Mouse (Mus musculus) stomach, embryonic 16.5 days (tissue): ENCODE results near the gene Bfsp2. TPM values are rescaled to one million over a fixed set of nuclear protein-coding genes. Genes with fewer than 3 reads are reported as not detected.

Experiments
- ATAC-seq: fragments of 200-750 bp; cut with Nextera tagmentation; 2 replicates; pipeline ENCODE4 v1.8.0; 2017; ENCODE audit warnings: moderate number of reproducible peaks, moderate TSS enrichment; ENCODE audit not compliant: insufficient read depth, low FRiP score
- H3K27ac ChIP-seq: fragments of 300-500 bp; sonication (generic); 2 replicates; pipeline ENCODE4 v1.5.1; 2014; ENCODE audit warnings: low read length
- H3K27me3 ChIP-seq: fragments of 300-500 bp; sonication (generic); 2 replicates; pipeline ENCODE4 v1.6.1; 2014; ENCODE audit warnings: low read length, control low read depth, mixed read lengths; ENCODE audit not compliant: control insufficient read depth, insufficient read depth
- H3K36me3 ChIP-seq: fragments of 300-500 bp; sonication (generic); 2 replicates; pipeline ENCODE4 v1.6.1; 2014; ENCODE audit warnings: low read length; ENCODE audit not compliant: control insufficient read depth, insufficient read depth
- H3K4me1 ChIP-seq: fragments of 300-500 bp; sonication (generic); 2 replicates; pipeline ENCODE4 v1.6.1; 2014; ENCODE audit warnings: low read length, control low read depth, mixed read lengths; ENCODE audit not compliant: control insufficient read depth, insufficient read depth
- H3K4me2 ChIP-seq: fragments of 300-500 bp; sonication (generic); 2 replicates; pipeline ENCODE4 v1.6.1; 2014; ENCODE audit warnings: low read depth, low read length, mixed read lengths
- H3K4me3 ChIP-seq: fragments of 300-500 bp; sonication (generic); replicated peaks from 2 replicates; pipeline ENCODE4 v1.5.1; 2014; ENCODE audit warnings: mild to moderate bottlenecking, low read length
- H3K9ac ChIP-seq: fragments of 300-500 bp; sonication (generic); 2 replicates; pipeline ENCODE4 v1.6.1; 2014; ENCODE audit warnings: low read length
- H3K9me3 ChIP-seq: fragments of 300-500 bp; sonication (generic); replicated peaks from 2 replicates; pipeline ENCODE4 v1.6.1; 2016; ENCODE audit warnings: low read length, control low read depth; ENCODE audit not compliant: control insufficient read depth
- WGBS: fragments of 180-500 bp; shearing (Covaris S2); extraction: QIAGEN DNeasy Blood & Tissue Kit; methylation state at CpG from one replicate; pipeline ENCODE4 v1.1.7; 2014; 5-methylcytosine and 5-hydroxymethylcytosine counted together
- polyA plus RNA-seq: library from polyadenylated mRNA; unstranded; fragments of >200 nt; fragmentation: Nextera tagmentation; extraction: Ambion mirVana; gene quantifications from 2 replicates; pipeline ENCODE4 v1.2.1, GENCODE M21; 2015

The Bfsp2 gene
- polyA plus RNA-seq, 1 experiment from 2014 or later: 0.72 TPM

DNA sequence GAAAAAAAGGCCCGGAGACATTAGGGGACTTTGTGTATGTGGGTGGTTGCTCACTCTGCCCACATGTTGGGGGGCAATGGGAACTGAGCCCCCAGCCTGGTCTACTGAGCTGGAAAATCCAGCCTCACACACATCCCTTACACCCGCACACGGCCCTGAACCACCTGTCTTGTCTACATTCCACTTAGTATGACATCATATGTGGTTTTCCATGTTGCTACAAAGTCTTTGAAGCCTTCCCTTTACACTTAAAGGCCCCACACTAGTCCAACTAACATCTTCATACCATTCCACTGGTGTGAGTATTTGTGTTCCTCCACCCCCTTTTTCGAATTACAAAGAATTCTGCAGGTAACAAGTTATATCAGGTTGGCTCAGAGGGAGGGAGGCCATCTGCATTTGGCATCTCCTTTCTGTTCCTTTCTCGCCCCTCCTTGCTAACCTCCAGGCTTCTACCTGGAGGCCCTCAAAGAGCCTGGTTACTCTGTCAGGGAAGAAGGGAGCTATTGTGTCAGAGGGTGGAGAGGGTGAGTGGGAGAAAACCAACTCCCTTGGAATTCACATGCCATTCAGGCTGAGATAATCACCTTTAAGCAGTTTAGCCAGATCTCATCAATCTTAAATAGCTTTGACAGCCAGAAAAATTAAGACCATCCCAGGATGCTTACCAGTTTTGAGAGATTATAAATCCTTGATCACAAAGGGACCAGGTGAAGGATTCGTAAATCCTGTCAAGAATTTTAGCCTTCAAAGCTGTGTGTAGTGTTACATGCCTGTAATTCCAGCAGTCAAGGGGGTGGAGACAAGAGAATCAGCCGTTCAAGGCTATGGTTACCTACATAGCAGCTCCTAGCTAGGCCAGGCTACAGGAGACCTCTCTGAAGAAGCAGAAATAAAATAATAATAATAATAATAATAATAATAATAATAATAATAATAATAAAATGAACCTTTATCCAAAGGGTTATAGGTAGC lies 103.6 kb downstream of the Bfsp2 start:
- 53% methylated on average over 7 of the region's 7 CpGs for WGBS
- no peak overlapping the region for H3K9ac ChIP-seq
- H3K4me2 ChIP-seq: no peak overlapping the region
- H3K4me1 ChIP-seq: no peaks in the 10 kb centered on the region
- no peak overlapping the region for H3K4me3 ChIP-seq
- ATAC-seq: peak; percentile 30; the same call in 1 of the 2 replicates
- H3K36me3 ChIP-seq: no peaks in the 10 kb centered on the region
- no peaks in the 10 kb centered on the region for H3K9me3 ChIP-seq
- H3K27ac ChIP-seq: peak overlapping the region; percentile 35; the same call in 1 of the 2 replicates
- no peaks in the 10 kb centered on the region for H3K27me3 ChIP-seq

Other genes with a start within 250 kb of the Bfsp2 start
- gene Trf, start 250.0 kb downstream of the Bfsp2 start, polyA plus RNA-seq: 380 and 455 TPM in 2 replicates
- gene 1300017J02Rik, start 175.3 kb downstream of the Bfsp2 start, polyA plus RNA-seq: 3.7 and 4.4 TPM in 2 replicates
- gene Topbp1, start 175.2 kb downstream of the Bfsp2 start, polyA plus RNA-seq: 41.8 and 43.6 TPM in 2 replicates
- 80.8 and 91.8 TPM in 2 replicates for gene Cdv3, start 114.6 kb downstream of the Bfsp2 start, polyA plus RNA-seq